Mouse (Mus musculus) brain, adult 2 months (tissue): ENCODE results near the gene Gm49486.

Experiments
- DNase-seq: peaks from one replicate; pipeline ENCODE4 v3.0.0; 2011; ENCODE audit warnings: low read depth, low spot score

Gm49486 gene

GRCm38 (mm10) chr15:79229058-79229821, at the start of gene Gm49486, which contains the start of gene Pick1:
Gm49486 (plus strand) TSS chr15:79229391.
Pick1 (plus strand) TSS chr15:79229173.
- peak; percentile 94 for DNase-seq

GRCm38 (mm10) chr15:79185213-79185612, 44.0 kb upstream of the Gm49486 start:
- no peak for DNase-seq

GRCm38 (mm10) chr15:79187819-79188218, 41.4 kb upstream of the Gm49486 start:
- no peak for DNase-seq

- DNase-seq: no peak
These were observed 37.8 kb upstream of the Gm49486 start for GRCm38 (mm10) chr15:79191426-79191825.

- no peak for DNase-seq
These were observed 36.7 kb upstream of the Gm49486 start for GRCm38 (mm10) chr15:79192450-79192849.

GRCm38 (mm10) chr15:79192885-79193845, 36.0 kb upstream of the Gm49486 start:
- DNase-seq: peak; percentile 92

- no peak for DNase-seq
These were observed 35.1 kb upstream of the Gm49486 start for GRCm38 (mm10) chr15:79194048-79194447.

- DNase-seq: no peak
These were observed 34.2 kb upstream of the Gm49486 start for GRCm38 (mm10) chr15:79194946-79195345.

- DNase-seq: peak; percentile 22
These were observed 33.7 kb upstream of the Gm49486 start for GRCm38 (mm10) chr15:79195492-79195891.

GRCm38 (mm10) chr15:79199390-79199976, 29.7 kb upstream of the Gm49486 start:
- DNase-seq: no peak

GRCm38 (mm10) chr15:79201491-79202150, 27.6 kb upstream of the Gm49486 start:
- peak; percentile 87 for DNase-seq

- DNase-seq: peak; percentile 44
These were observed 26.6 kb upstream of the Gm49486 start for GRCm38 (mm10) chr15:79202575-79202974.

GRCm38 (mm10) chr15:79208211-79208610, 21.0 kb upstream of the Gm49486 start:
- no peak for DNase-seq

- DNase-seq: peak; percentile 87
These were observed 20.3 kb upstream of the Gm49486 start for GRCm38 (mm10) chr15:79208758-79209439.

- no peak for DNase-seq
These were observed 18.8 kb upstream of the Gm49486 start for GRCm38 (mm10) chr15:79210357-79210756.

- DNase-seq: peak; percentile 92
These were observed 16.3 kb upstream of the Gm49486 start for GRCm38 (mm10) chr15:79212750-79213446.

- peak; percentile 52 for DNase-seq
These were observed 15.6 kb upstream of the Gm49486 start for GRCm38 (mm10) chr15:79213591-79213990.

GRCm38 (mm10) chr15:79216191-79216590, 13.0 kb upstream of the Gm49486 start:
- DNase-seq: no peak

- no peak for DNase-seq
These were observed 9.6 kb upstream of the Gm49486 start for GRCm38 (mm10) chr15:79219572-79219971.

- peak; percentile 73 for DNase-seq
These were observed 5.5 kb upstream of the Gm49486 start for GRCm38 (mm10) chr15:79223641-79224040.
